Mouse (Mus musculus) E14TG2a.4 (cell line): Measurements from ENCODE around the gene Pkd1.
A peak's percentile ranks its signal among the peaks of the same experiment; 100 is the strongest.

Experiments
- H3K27me3 ChIP-seq: 2 replicates; pipeline ENCODE4 v1.6.1; 2014; ENCODE audit warnings: low read length, control low read depth; ENCODE audit not compliant: insufficient read depth
- H3K36me3 ChIP-seq: 2 replicates; pipeline ENCODE4 v1.6.1; 2014; ENCODE audit warnings: low read length, control low read depth; ENCODE audit not compliant: insufficient read depth
- H3K4me1 ChIP-seq: replicated peaks from 2 replicates; pipeline ENCODE4 v1.6.1; 2014; ENCODE audit warnings: low read depth, low read length, control low read depth
- H3K4me3 ChIP-seq: replicated peaks from 2 replicates; pipeline ENCODE4 v1.5.1; 2014; ENCODE audit warnings: mild to moderate bottlenecking, low read length
- H3K9me3 ChIP-seq: 2 replicates; pipeline ENCODE4 v1.6.1; 2014; ENCODE audit warnings: low read length, control low read depth
- CTCF ChIP-seq: conservative IDR thresholded peaks from 2 replicates; pipeline ENCODE4 v1.5.1; 2014; ENCODE audit warnings: low read length
- NANOG ChIP-seq: IDR thresholded peaks from 2 replicates; pipeline ENCODE4 v1.6.1; 2014; ENCODE audit warnings: borderline replicate concordance, low read length, mixed read lengths
- POU5F1 ChIP-seq: IDR thresholded peaks from 2 replicates; pipeline ENCODE4 v1.6.1; 2014; ENCODE audit warnings: low read length, borderline replicate concordance

Pkd1 gene

DNA sequence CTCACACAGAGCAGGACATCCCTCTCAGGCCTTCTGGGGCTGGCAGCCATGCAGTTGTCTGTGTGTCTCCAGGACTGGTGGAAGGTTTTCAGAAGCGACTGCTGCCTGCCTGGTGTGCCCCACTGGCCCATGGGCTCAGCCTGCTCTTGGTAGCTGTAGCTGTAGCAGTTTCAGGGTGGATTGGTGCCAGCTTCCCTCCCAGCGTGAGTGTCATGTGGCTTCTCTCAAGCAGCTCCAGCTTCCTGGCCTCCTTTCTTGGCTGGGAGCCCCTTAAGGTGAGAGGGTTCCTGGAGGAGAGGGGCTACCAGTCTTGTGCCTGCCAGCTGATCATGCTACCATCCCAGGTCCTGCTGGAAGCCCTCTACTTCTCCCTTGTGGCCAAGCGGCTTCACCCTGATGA lies 41.3 kb downstream of the Pkd1 start:
- no peaks in the 10 kb centered on the region for H3K9me3 ChIP-seq
- H3K36me3 ChIP-seq = peaks cover 87% of the 10 kb centered on the region
- peaks cover 33% of the 10 kb centered on the region for H3K4me1 ChIP-seq
- H3K27me3 ChIP-seq = no peaks in the 10 kb centered on the region
- TF ChIP-seq NANOG = no peak
- no peak for TF ChIP-seq CTCF
- TF ChIP-seq POU5F1 = no peak
- no peak overlapping the region for H3K4me3 ChIP-seq

DNA sequence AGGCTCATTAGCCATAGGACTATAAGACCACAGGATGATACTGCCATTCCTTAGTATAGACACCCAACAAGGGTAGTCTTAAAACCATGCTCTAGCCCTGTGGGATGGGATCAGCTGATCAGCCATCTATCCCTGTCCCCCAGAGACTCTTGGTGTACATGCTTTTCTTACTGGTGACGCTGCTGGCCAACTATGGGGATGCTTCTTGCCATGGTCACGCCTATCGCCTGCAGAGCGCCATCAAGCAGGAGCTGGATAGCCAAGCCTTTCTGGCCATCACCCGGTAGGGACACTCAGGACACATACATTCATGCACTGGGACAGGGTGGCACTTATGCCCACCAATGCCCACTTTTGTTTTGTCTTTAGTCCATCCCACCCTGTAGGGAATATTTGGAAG lies 42.1 kb downstream of the Pkd1 start:
- TF ChIP-seq NANOG = no peak
- TF ChIP-seq CTCF = no peak
- no peak for TF ChIP-seq POU5F1
- no peak overlapping the region for H3K4me3 ChIP-seq
- H3K27me3 ChIP-seq = no peaks in the 10 kb centered on the region
- no peaks in the 10 kb centered on the region for H3K9me3 ChIP-seq
- H3K4me1 ChIP-seq = peaks cover 34% of the 10 kb centered on the region
- peaks cover 87% of the 10 kb centered on the region for H3K36me3 ChIP-seq

DNA sequence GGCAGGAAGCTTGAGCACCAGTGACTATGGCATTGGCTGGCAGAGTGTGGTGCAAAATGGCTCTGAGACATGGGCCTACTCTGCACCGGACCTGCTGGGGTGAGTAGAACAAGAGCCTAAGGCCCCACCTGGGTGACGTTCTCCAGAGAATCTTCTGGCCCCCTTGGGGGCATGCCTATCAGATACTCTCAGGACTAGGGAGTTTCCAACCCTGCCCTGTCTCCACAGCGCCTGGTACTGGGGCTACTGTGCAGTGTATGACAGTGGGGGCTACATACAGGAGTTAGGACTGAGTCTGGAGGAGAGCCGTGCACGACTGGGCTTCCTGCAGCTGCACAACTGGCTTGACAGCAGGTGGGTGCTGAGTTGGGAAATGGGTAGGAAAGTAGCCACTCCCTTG lies 43.6 kb downstream of the Pkd1 start:
- H3K4me1 ChIP-seq = peaks cover 39% of the 10 kb centered on the region
- TF ChIP-seq NANOG (no peak), CTCF (no peak), POU5F1 (no peak)
- peaks cover 87% of the 10 kb centered on the region for H3K36me3 ChIP-seq
- H3K4me3 ChIP-seq = no peak overlapping the region
- H3K27me3 ChIP-seq = no peaks in the 10 kb centered on the region
- no peaks in the 10 kb centered on the region for H3K9me3 ChIP-seq

DNA sequence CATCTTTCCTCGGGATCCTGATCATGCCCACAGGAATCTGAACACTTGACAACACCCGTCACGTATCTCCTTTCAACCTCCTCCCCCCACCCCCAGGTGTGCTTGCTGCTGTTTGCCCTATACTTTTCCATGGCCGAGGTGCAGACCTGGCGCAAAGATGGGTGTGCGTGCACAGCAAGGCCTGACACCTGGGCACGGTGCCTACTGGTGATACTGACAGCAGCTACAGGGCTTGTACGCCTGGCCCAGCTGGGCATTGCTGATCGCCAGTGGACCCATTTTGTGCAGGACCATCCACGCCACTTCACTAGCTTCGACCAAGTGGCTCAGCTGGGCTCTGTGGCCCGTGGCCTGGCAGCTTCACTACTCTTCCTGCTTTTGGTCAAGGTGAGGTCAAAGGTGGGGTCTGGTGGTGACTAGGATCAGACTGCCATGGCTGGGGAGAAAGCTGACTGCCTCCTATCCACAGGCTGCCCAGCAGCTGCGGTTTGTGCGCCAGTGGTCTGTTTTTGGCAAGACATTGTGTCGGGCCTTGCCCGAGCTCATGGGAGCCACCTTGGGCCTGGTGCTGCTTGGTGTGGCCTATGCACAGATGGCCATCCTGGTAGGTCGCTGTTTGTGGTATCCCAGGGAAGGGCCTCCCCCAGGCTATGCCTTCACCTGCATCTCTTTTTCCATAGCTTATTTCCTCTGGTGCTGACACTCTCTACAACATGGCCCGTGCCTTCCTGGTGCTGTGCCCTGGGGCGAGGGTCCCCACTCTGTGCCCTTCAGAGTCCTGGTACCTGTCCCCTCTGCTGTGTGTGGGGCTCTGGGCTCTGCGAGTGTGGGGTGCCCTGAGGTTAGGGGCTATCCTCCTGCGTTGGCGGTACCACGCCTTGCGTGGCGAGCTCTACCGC lies 44.6 kb downstream of the Pkd1 start:
- TF ChIP-seq CTCF (no peak), POU5F1 (no peak), NANOG (no peak)
- H3K4me3 ChIP-seq = peak overlapping the region; percentile 41
- no peaks in the 10 kb centered on the region for H3K9me3 ChIP-seq
- H3K36me3 ChIP-seq = peaks cover 96% of the 10 kb centered on the region
- H3K27me3 ChIP-seq = no peaks in the 10 kb centered on the region
- H3K4me1 ChIP-seq = peaks cover 44% of the 10 kb centered on the region

DNA sequence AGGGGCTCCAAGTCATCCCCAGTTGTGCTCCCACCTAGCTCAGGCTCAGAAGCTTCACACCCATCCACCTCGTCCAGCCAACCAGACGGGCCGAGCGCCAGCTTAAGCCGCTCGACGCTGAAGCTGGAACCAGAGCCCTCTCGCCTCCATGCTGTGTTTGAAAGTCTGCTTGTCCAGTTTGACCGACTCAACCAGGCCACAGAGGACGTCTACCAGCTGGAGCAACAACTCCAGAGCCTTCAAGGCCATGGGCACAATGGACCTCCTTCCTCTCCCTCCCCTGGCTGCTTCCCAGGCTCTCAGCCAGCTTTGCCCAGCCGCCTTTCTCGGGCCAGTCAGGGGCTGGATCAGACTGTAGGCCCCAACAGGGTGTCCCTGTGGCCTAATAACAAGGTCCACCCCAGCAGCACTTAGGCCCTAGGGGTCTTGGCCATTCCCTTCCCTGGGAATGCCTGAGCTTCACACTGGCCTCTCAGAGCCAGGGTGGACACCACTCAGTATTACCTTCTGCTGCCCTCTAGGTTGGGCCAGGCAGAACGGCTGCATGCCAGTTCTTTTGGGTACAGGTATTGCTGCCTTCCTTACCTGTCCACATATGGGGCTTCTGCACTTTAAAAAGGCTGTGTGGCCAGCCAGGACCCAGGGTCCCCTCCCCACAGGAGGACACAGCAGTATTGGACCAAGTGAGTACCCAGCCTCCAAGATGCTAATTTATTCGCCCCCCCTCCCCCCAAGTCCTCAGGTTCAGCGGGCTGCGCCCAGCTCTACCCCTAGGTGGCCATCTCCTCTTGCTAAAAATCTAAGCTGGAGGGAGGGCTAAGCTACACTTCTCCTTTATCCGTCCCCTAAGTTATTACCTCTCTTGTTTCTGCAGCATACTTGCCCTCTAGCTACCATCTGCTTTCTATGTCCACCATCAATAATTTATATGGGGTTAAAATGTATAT lies 45.8 kb downstream of the Pkd1 start:
- no peaks in the 10 kb centered on the region for H3K9me3 ChIP-seq
- H3K4me1 ChIP-seq = peaks cover 54% of the 10 kb centered on the region
- peaks cover 100% of the 10 kb centered on the region for H3K36me3 ChIP-seq
- peak; percentile 15; the same call in 1 of the 2 replicates for TF ChIP-seq CTCF
- TF ChIP-seq NANOG = no peak
- H3K4me3 ChIP-seq = peak overlapping the region; percentile 41
- H3K27me3 ChIP-seq = no peaks in the 10 kb centered on the region

DNA sequence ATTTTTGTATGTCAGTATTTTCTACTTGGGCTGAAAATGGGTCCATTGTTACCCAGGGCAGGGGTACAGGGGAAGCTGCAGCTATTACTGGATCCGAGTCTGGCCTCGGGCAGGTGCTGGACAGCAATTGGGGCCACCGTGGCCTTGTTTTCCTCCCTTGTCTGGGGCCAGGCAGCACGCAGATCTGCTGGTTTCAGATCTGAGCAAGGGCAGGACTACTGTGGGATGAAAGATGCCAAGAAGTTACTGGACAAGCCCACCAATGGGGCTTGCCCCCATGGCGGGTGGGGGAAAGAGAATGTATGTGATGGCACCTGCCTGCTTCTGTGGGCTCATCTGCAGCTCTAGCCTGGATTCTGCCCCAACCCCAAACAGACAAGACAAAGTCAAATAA lies 46.4 kb downstream of the Pkd1 start:
- TF ChIP-seq CTCF (no peak), POU5F1 (no peak), NANOG (no peak)
- Histone ChIP-seq H3K27me3 (no peaks in the 10 kb centered on the region), H3K4me1 (peaks cover 60% of the 10 kb centered on the region), H3K36me3 (peaks cover 100% of the 10 kb centered on the region), H3K4me3 (no peak overlapping the region), H3K9me3 (no peaks in the 10 kb centered on the region)

DNA sequence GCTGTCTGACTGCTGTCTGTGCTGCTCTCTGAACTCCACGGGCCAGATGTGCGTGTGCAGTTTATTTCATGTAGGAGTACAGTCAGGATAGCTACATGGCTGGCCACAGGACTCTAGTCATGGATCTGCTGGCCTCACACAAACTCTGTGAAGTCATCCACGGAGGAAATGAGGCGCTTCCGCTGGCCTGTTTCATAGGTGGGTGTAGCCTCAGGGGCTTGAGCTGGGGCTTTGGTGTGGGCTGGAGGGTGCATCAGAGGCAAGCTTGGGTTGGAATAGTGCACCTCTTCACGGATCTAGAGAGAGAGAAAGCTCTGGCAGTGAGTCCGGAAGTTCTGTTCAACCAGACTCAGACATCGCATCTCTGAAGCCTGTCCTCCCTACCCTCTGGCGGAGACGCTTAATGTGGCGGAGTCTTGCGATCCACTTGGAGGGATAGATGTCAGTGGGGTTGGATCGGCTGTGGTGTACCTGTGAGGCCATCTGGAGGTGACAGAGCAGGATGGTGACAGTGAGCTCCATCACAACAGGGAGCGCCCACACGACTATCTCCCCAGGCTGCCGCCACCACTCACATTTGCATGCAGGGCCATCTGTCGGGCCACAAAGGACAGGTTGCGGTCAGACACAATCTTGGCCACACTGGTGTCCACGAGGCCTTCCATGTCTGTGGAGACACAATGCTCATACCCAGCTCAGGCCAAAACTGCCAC lies 47.0 kb downstream of the Pkd1 start:
- Histone ChIP-seq H3K36me3 (peaks cover 100% of the 10 kb centered on the region), H3K4me3 (no peak overlapping the region), H3K27me3 (no peaks in the 10 kb centered on the region), H3K9me3 (no peaks in the 10 kb centered on the region), H3K4me1 (peaks cover 66% of the 10 kb centered on the region)
- TF ChIP-seq POU5F1 (no peak), CTCF (no peak), NANOG (no peak)

DNA sequence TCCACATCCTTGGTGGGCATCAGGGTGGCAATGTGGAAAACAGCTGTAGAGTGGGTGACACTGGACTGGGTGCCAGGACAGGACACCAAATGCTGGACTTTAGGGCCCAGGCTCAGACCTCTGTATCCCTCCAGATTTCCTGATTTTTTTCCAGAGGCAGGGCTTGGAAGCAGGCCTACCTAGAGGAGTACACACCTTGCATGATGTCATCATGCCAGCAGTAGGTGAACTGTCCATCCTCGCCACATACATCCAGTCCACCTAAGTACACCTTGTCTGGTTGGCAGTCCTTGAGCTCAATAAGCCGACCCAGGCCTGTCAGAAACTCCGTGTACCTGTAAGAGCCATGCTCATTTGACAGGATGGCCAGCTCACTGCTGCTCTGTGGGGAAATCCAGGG lies 48.4 kb downstream of the Pkd1 start:
- Histone ChIP-seq H3K9me3 (no peaks in the 10 kb centered on the region), H3K27me3 (no peaks in the 10 kb centered on the region), H3K36me3 (peaks cover 100% of the 10 kb centered on the region), H3K4me1 (peaks cover 69% of the 10 kb centered on the region), H3K4me3 (no peak overlapping the region)
- no peak for TF ChIP-seq CTCF
- no peak for TF ChIP-seq POU5F1
- TF ChIP-seq NANOG = no peak
